In the genomic region with DNA sequence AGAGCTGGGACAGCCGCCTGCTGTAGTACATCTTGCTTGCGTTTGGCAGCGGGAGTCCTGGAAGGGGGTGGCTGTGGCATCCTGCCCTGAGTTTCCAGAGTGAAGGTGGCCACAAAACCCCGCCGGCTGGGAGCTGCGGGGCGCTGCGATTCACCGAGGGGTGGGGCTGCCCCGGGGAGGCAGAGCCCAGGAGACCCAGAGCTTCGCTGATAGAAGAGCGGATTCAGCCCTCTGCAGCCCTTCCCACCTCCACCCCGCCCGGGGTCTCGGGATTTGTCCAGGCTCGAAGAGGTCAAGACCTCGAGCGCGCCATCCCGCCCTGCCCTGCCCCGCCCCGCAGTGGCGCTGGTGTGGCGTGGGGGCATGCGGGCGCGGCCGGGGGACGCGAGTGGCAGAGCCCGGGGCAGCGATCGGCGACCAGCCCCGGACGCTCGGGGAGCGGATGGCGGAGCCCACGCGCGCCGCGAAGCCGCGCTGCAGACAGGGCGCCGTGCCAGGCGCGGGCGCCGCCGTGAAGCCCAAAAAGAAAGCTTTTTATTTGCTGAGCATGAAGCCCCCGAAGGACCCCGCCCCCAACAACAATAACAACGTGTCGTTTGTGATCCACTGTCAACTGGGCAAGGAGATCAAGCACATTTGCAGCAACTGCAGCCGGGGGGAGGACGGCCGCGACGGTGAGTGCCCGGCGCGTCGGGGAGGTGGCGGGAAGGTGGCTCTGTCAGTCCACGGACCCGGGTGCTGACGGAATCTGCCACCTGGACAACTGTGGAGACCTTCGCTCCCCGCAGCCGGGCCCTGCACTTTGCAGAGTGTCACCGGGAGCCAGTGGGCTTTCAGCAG, we compare ENCODE assay signal across 8 mouse cellular contexts.
DNase-seq lines count a peak whose midpoint lies in the region; ATAC-seq and TF ChIP-seq lines count a peak whose summit lies in the region.

No protein-coding gene starts in this region.

- H3K36me3 ChIP-seq in hindbrain, embryonic 14.5 days (replicated peaks; ENCODE audit: control insufficient read depth, insufficient read depth): no peaks in the 10 kb centered on the region
- no peaks in the 10 kb centered on the region for H3K36me3 ChIP-seq in stomach, embryonic 14.5 days (ENCODE audit: control insufficient read depth, insufficient read depth, low read length)

- H3K4me1 ChIP-seq in hindbrain, embryonic 14.5 days (replicated peaks; ENCODE audit: control insufficient read depth, insufficient read depth, low read length): peaks cover 18% of the 10 kb centered on the region
- H3K4me1 ChIP-seq in stomach, embryonic 14.5 days (ENCODE audit: control insufficient read depth, insufficient read depth, low read length): peaks cover 9% of the 10 kb centered on the region; the same call in 1 of the 2 replicates

- ATAC-seq in hindbrain, embryonic 14.5 days (ENCODE audit: low FRiP score): peak; percentile 57; the same call in 1 of the 2 replicates
- peak; percentile 28; the same call in 1 of the 2 replicates for ATAC-seq in stomach, embryonic 14.5 days (ENCODE audit: insufficient number of reproducible peaks, insufficient read depth, low FRiP score, low read depth)
- no peak for ATAC-seq in CD4-positive, CD25-positive, alpha-beta regulatory T cell, adult 4 months

- no peak overlapping the region for H3K27ac ChIP-seq in hindbrain, embryonic 14.5 days
- peak overlapping the region; percentile 71 for H3K27ac ChIP-seq in left cerebral cortex, adult 2 months
- H3K27ac ChIP-seq in stomach, embryonic 14.5 days (ENCODE audit: low read length): no peak overlapping the region

- peak overlapping the region; percentile 100 for H3K4me2 ChIP-seq in hindbrain, embryonic 14.5 days (replicated peaks)
- peak overlapping the region; percentile 99 for H3K4me2 ChIP-seq in stomach, embryonic 14.5 days (replicated peaks; ENCODE audit: low read depth, low read length)

- intact Hi-C loops in left cerebral cortex, adult 2 months (cut with DNase I): loop anchor here (2.0 to 5.0 kb wide), 4 partner anchors 50 to 176 kb away; no protein-coding TSS in a partner anchor

- peaks cover 9% of the 10 kb centered on the region; the same call in 1 of the 2 replicates for H3K27me3 ChIP-seq in hindbrain, embryonic 14.5 days (ENCODE audit: control insufficient read depth, insufficient read depth, low read length)
- H3K27me3 ChIP-seq in stomach, embryonic 14.5 days (ENCODE audit: control insufficient read depth, insufficient read depth, low read length): no peaks in the 10 kb centered on the region

- peak overlapping the region; percentile 66 for H3K4me3 ChIP-seq in hindbrain, embryonic 14.5 days (replicated peaks; ENCODE audit: low read length)
- peak overlapping the region; percentile 64 for H3K4me3 ChIP-seq in left cerebral cortex, adult 2 months
- peak overlapping the region; percentile 66 for H3K4me3 ChIP-seq in stomach, embryonic 14.5 days (ENCODE audit: low read depth, low read length)

- no peaks in the 10 kb centered on the region for H3K9me3 ChIP-seq in hindbrain, embryonic 14.5 days (ENCODE audit: control insufficient read depth, low read length)
- no peaks in the 10 kb centered on the region for H3K9me3 ChIP-seq in stomach, embryonic 14.5 days (ENCODE audit: control insufficient read depth, low read depth, low read length)

- H3K9ac ChIP-seq in hindbrain, embryonic 14.5 days: peak overlapping the region; percentile 75
- peak overlapping the region; percentile 57 for H3K9ac ChIP-seq in stomach, embryonic 14.5 days (replicated peaks; ENCODE audit: low read depth, low read length)

- 1% methylated on average over 72 of the region's 74 CpGs for WGBS in hindbrain, embryonic 14.5 days
- 2% methylated on average over 72 of the region's 74 CpGs for WGBS in stomach, embryonic 14.5 days

- peak; percentile 51 for DNase-seq in adrenal gland, postnatal 10 days
- DNase-seq in cerebellum, adult 9-11 months: peak; percentile 79
- peak; percentile 71 to 76 for DNase-seq in frontal cortex, postnatal 36 days (ENCODE audit: low spot score in 2 of 2)
- DNase-seq in hindbrain, embryonic 14.5 days (ENCODE audit: low spot score): no peak
- DNase-seq in left cerebral cortex, adult 2 months (ENCODE audit: extremely low spot score in 1 of 2, low spot score in 2 of 2): peak; percentile 52 to 70
- DNase-seq in lung, postnatal 4 days: peak; percentile 42 to 70

- TF ChIP-seq CTCF in left cerebral cortex, adult 2 months (IDR thresholded peaks at IDR 0.05): no peak
